Mouse (Mus musculus): Measurements from ENCODE around the gene Gpx4. TPM values are rescaled to one million over a fixed set of nuclear protein-coding genes. Genes with fewer than 3 reads are reported as not detected.

The Gpx4 gene
- polyA plus RNA-seq, 1 experiment, result not detected

GRCm38 (mm10) chr10:80050885-80051617 is 4.1 kb downstream of the Gpx4 start:
- H3K4me3 ChIP-seq (ENCODE audit: insufficient read depth, low read depth, low read length), result no peak overlapping the region
- no peak overlapping the region for H3K27ac ChIP-seq (ENCODE audit: insufficient read depth, low read depth, low read length)
- H3K4me1 ChIP-seq (ENCODE audit: control insufficient read depth, insufficient read depth, low read length), result peaks cover 34% of the 10 kb centered on the region
- no peak for TF ChIP-seq POLR2A (IDR thresholded peaks at IDR 0.05; ENCODE audit: insufficient read depth, low read depth, low read length)
- no peak for TF ChIP-seq CTCF (IDR thresholded peaks at IDR 0.05; ENCODE audit: insufficient read depth, low read depth, low read length)
- 44% methylated on average over 15 of the region's 15 CpGs for WGBS

GRCm38 (mm10) chr10:80051618-80052373 is 4.8 kb downstream of the Gpx4 start:
- Histone ChIP-seq H3K27ac (ENCODE audit: insufficient read depth, low read depth, low read length) (no peak overlapping the region), H3K4me3 (ENCODE audit: insufficient read depth, low read depth, low read length) (no peak overlapping the region), H3K4me1 (ENCODE audit: control insufficient read depth, insufficient read depth, low read length) (peaks cover 34% of the 10 kb centered on the region)
- no peak for TF ChIP-seq CTCF (IDR thresholded peaks at IDR 0.05; ENCODE audit: insufficient read depth, low read depth, low read length)
- TF ChIP-seq POLR2A (IDR thresholded peaks at IDR 0.05; ENCODE audit: insufficient read depth, low read depth, low read length), result no peak
- 47% methylated on average over 14 of the region's 14 CpGs for WGBS

DNA sequence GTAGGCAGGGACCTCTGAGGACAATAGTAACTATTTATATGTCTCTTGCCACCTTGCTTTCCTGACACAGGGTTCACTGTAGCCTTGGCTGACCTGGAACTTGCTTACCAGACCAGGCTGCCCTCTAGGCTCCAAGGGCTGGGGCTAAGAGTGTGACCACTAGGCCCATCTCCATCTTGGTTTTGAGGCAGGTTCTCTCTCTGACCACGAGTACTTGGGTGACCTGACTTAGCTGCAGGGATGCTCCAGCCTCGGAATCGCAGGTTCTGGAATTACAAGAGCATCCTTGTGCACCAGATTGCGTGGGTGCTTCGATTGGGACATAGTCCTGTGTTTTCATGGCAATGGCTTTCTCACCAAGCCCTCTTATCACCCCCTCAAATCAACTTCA is 5.4 kb downstream of the Gpx4 start:
- H3K27ac ChIP-seq (ENCODE audit: insufficient read depth, low read depth, low read length), result no peak overlapping the region
- peaks cover 30% of the 10 kb centered on the region for H3K4me1 ChIP-seq (ENCODE audit: control insufficient read depth, insufficient read depth, low read length)
- 89% methylated on average over 5 of the region's 5 CpGs for WGBS
- no peak overlapping the region for H3K4me3 ChIP-seq (ENCODE audit: insufficient read depth, low read depth, low read length)
- TF ChIP-seq CTCF (IDR thresholded peaks at IDR 0.05; ENCODE audit: insufficient read depth, low read depth, low read length), result no peak
- no peak for TF ChIP-seq POLR2A (IDR thresholded peaks at IDR 0.05; ENCODE audit: insufficient read depth, low read depth, low read length)

- TF ChIP-seq POLR2A (IDR thresholded peaks at IDR 0.05; ENCODE audit: insufficient read depth, low read depth, low read length) (peak; percentile 99), CTCF (IDR thresholded peaks at IDR 0.05; ENCODE audit: insufficient read depth, low read depth, low read length) (no peak)
- Histone ChIP-seq H3K27ac (ENCODE audit: insufficient read depth, low read depth, low read length) (peak overlapping the region; percentile 93), H3K4me3 (ENCODE audit: insufficient read depth, low read depth, low read length) (peak overlapping the region; percentile 90), H3K4me1 (ENCODE audit: control insufficient read depth, insufficient read depth, low read length) (peaks cover 27% of the 10 kb centered on the region)
- WGBS, result under 1% methylated on average over 47 of the region's 47 CpGs
Observed at GRCm38 (mm10) chr10:80053259-80053780, 6.4 kb downstream of the Gpx4 start.

- peak overlapping the region; percentile 90 for H3K4me3 ChIP-seq (ENCODE audit: insufficient read depth, low read depth, low read length)
- H3K27ac ChIP-seq (ENCODE audit: insufficient read depth, low read depth, low read length), result peak overlapping the region; percentile 93
- WGBS, result under 1% methylated on average over 77 of the region's 77 CpGs
- peaks cover 21% of the 10 kb centered on the region for H3K4me1 ChIP-seq (ENCODE audit: control insufficient read depth, insufficient read depth, low read length)
- TF ChIP-seq POLR2A (IDR thresholded peaks at IDR 0.05; ENCODE audit: insufficient read depth, low read depth, low read length), result no peak
- TF ChIP-seq CTCF (IDR thresholded peaks at IDR 0.05; ENCODE audit: insufficient read depth, low read depth, low read length), result no peak
Observed at GRCm38 (mm10) chr10:80053831-80054815, 7.2 kb downstream of the Gpx4 start.

GRCm38 (mm10) chr10:80054911-80055310 is 7.9 kb downstream of the Gpx4 start:
- Histone ChIP-seq H3K4me1 (ENCODE audit: control insufficient read depth, insufficient read depth, low read length) (peaks cover 21% of the 10 kb centered on the region), H3K27ac (ENCODE audit: insufficient read depth, low read depth, low read length) (0 out of 2 replicates have a peak overlapping the region, but pooled peaks have one; percentile 93), H3K4me3 (ENCODE audit: insufficient read depth, low read depth, low read length) (peak overlapping the region; percentile 90)
- WGBS, result 7% methylated on average over 3 of the region's 3 CpGs

DNA sequence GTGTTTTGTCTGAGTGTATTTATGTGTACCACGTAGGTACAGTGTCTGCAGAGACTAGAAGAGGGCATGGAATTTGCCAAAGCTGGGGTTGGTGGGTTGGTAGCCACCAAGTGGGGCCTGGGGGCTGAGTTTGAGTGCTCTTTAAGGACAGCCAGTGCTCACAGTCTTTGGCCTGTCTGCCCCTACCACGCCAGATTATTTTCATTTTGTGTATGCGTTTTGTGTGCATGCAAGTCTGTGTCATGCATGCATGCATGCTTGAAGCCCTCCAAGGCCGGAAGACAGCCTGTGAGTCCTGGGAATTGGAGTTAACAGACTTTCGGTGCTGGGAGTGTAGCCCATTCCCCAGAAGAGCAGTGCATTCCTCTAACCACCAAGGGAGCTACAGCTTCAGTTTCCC is 8.4 kb downstream of the Gpx4 start:
- 62% methylated on average over 5 of the region's 5 CpGs for WGBS
- H3K27ac ChIP-seq (ENCODE audit: insufficient read depth, low read depth, low read length), result no peak overlapping the region
- no peak overlapping the region for H3K4me3 ChIP-seq (ENCODE audit: insufficient read depth, low read depth, low read length)
- TF ChIP-seq CTCF (IDR thresholded peaks at IDR 0.05; ENCODE audit: insufficient read depth, low read depth, low read length) (no peak), POLR2A (IDR thresholded peaks at IDR 0.05; ENCODE audit: insufficient read depth, low read depth, low read length) (no peak)
- peaks cover 21% of the 10 kb centered on the region for H3K4me1 ChIP-seq (ENCODE audit: control insufficient read depth, insufficient read depth, low read length)

DNA sequence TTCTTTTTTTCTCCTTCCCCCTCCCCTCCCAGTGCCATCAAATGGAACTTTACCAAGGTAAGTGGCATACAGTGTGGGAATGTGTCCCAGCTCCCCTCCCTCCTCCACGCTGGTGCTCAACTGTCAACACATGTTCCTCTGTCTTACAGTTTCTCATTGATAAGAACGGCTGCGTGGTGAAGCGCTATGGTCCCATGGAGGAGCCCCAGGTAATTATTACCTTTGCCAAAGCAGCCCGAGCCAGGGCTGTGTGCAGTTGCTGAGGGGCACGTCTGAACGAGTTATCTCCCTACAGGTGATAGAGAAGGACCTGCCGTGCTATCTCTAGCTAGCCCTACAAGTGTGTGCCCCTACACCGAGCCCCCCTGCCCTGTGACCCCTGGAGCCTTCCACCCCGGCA is 8.9 kb downstream of the Gpx4 start:
- Histone ChIP-seq H3K4me3 (ENCODE audit: insufficient read depth, low read depth, low read length) (no peak overlapping the region), H3K4me1 (ENCODE audit: control insufficient read depth, insufficient read depth, low read length) (peaks cover 21% of the 10 kb centered on the region), H3K27ac (ENCODE audit: insufficient read depth, low read depth, low read length) (no peak overlapping the region)
- no peak for TF ChIP-seq POLR2A (IDR thresholded peaks at IDR 0.05; ENCODE audit: insufficient read depth, low read depth, low read length)
- TF ChIP-seq CTCF (IDR thresholded peaks at IDR 0.05; ENCODE audit: insufficient read depth, low read depth, low read length), result no peak
- WGBS, result 85% methylated on average over 10 of the region's 10 CpGs

Measured in olfactory bulb, adult 2 months (tissue).